Mouse (Mus musculus) granulocyte monocyte progenitor cell, adult 5-6 weeks (primary cell): ENCODE measurements around the gene Pih1d2. TPM values are rescaled to one million over a fixed set of nuclear protein-coding genes. Genes with fewer than 3 reads are reported as not detected.

Source experiments
- ATAC-seq: replicated peaks from 2 replicates; pipeline ENCODE4 v1.8.0; 2016; ENCODE audit warnings: mild to moderate bottlenecking, moderate TSS enrichment, inconsistent platforms; ENCODE audit not compliant: poor library complexity, severe bottlenecking
- total RNA-seq, 2 experiments: library from RNA; stranded (forward) in 1 of 2; stranded (reverse) in 1 of 2; fragments of 200-712, 200-1000 nt in 1 of 2; fragments of >200 nt in 1 of 2; fragmentation: Nextera tagmentation in 1 of 2; gene quantifications; 2 replicates each; pipeline ENCODE4 v1.2.3; 2014 to 2017

Pih1d2 gene
- total RNA-seq (2014; fragmentation: Nextera tagmentation) (0.41 and 1.5 TPM in 2 replicates), total RNA-seq (2017) (0.41 and 7.5 TPM in 2 replicates)

DNA sequence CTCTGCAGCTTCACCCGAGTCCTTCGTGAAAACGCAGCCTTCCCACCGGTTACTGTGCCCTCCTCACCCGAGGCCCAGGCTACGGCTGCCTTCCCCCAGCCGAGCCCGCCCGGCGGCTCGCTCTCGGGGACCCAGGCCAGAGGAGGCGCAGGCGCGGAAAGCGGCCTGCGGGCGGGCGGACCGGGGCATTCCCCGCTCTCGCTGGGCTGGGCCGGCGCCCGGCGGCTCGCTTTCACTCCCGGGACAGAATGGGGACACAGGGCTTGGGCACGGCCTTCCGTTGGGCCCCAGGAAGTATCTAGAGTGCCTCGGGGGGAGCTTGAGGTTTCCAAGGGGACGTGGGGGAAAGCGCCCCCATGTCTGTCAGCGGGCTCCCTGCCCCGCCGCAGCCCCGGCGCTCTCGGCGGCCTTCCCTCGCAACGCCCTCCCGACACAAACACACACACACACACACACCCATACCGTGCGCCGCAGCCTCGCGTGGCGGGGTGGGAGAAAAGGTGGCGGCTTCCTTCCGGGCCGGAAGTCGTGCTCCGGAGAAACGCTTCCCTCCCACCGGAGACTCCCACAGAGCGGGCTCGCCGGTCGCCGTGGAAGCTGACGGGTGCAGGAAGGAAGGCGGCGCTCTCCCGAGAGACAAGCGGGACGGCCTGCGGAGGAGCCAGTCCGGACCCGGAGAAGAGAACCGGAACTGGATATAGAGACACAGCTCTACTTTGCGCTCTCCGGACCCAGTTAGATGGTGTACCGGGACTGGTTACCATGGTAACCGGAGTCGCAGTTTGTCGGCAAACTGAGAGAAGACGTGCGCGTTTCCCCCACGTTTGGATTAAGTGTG is at the start of gene Pih1d2, which contains the start of gene Nkapd1:
Gene Pih1d2 (plus strand): TSS at position 556 of the 838 bp plus-strand sequence.
Gene Nkapd1 (minus strand): TSS at position 699 of the 838 bp plus-strand sequence.
- ATAC-seq, result peak; percentile 93

DNA sequence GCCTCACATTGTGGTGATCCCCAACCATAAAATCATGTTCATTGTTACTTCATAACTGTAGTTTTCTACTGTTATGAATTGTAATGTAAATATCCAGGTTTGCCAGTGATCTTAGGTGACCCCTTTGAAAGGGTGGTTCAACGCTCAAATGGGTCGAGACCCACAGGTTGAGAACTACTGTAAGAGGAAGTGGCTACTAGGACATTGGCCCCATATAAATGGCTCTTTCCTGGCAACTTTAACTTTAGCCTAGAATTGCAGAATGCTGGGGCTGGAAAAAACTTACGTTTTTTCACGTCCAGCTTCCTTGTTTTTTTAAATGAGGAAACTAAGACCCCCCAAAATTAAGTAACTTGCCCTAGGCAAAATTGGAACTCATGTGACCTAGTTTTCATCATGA is 49.7 kb upstream of the Pih1d2 start:
- peak; percentile 95 for ATAC-seq

DNA sequence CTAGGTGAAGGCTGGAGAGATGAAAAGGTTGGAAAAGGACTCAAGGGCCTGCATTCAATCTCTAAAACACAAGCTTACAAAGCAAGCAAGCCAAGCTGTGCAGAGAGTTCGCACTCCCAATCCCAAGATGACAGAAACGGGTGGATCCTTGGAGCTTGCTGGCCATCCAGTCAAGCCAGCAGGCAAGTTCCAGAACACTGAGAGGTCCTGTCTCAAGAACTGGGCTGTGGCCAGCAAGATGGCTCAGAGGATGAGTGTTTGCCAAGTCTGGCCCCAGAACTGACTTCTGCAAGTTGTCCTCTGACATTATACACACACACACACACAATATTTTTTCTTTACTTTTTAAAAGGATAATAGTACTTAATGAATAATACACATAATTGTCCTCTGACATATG is 49.2 kb upstream of the Pih1d2 start:
- ATAC-seq, result no peak

DNA sequence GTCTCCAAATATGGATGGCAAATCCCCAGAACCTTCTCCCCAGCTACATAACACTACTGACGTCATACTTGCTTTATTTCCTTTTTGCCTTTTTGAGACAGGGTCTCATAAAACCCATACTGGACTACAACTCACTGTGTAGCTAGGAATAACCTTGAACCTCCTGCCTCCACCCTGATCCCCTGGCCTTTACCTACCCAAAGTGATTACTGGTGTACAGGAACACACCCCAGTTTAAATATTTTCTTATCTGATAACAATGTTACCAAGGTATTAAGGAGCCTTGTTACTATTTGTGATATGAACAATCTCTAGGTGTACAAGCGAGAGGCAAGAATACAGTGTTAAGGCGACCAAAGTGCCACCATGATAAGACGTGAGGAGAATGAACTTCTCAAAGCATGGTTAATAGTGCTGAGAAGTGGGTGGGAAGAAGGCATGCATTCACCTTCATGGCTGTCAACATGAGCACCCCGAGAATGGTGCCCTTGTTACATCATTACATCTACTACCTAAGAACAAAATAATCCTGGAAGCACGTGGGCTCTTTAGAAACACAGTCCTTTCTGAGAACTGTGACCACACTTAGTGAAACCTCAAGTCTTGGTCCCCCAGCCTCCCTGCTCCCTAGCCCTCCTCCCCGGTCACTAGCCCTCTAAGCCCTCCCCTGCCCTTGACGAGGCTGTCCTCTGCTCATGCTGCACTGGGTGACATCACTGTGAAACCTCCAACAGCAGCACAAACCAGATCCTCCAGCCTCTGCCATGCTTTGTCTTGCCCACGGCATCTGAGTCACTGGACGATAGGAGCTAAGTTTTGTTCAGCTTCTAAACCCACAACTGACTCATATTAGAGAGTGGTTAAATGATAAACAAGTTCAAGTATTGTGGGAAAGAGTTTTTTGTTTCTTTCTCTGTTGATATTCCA is 47.3 kb upstream of the Pih1d2 start:
- ATAC-seq, result no peak

DNA sequence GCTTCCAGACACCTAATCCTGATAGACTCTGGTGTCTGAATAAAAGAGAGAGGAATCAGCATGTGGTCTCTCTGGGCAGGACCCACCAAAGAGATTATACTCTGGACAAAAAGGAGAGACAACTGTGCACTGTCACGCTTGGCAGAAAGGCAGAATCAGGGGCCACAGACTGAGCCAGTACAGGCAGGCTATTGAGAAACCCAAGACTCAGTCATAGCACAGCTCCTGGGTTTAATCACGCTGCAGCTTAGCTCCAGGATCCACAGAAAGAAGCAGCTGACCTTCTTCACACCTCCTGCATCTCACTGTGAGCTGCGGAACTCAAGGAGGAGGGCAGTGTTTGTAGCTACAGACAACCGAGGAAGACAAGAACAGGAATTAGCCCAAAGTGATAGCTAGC is 36.8 kb upstream of the Pih1d2 start:
- ATAC-seq, result no peak

DNA sequence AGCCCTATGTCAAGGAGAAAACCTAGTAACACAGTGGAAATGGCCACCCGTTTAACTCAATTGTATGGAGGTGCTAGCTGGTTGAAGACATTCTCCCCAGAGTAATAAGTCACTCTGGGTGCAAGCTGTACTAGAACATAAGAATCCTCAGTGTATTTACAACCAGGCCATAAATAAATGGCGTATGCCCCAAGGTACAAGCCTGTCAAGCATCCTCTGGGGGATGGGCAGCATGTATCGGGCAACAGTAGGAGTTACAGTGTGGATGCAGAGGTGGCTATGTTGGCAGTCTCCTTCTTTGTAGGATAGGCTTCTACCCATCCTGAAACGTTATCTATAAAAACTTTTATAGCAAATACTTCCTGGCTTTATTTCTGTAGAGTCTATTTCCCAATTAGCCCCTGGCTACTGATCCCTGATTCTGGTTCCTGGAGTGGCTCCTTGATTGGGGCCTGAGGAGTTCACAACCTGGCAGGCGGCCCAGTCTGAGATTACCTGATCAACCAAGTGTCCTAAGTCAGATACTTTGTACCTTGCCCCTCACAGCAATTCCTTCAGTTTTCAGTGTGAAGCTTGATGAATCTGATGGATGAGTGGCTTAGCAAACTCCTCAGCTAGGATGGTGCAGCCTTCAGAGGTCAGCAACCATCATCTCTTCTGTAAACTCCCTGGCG is 31.8 kb upstream of the Pih1d2 start:
- ATAC-seq, result no peak

DNA sequence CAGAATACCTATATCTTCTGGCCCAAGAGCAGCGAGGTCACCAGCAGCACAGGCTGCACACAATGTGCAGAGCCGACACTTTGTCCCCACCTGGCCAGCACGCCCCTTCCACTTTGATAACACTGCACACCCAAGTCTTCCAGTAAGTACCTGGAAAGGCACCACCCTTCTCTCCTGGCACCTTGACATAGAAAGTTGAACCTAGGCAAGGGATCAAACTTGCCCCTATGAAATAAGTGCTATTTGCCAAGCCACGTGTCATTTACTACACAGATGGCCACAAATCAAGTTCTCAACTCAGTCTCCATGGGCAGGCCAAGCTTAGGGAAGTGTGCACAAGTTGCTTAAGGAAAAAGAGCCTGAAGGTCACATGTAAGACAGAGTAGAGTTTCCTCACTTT is 30.2 kb upstream of the Pih1d2 start:
- no peak for ATAC-seq

DNA sequence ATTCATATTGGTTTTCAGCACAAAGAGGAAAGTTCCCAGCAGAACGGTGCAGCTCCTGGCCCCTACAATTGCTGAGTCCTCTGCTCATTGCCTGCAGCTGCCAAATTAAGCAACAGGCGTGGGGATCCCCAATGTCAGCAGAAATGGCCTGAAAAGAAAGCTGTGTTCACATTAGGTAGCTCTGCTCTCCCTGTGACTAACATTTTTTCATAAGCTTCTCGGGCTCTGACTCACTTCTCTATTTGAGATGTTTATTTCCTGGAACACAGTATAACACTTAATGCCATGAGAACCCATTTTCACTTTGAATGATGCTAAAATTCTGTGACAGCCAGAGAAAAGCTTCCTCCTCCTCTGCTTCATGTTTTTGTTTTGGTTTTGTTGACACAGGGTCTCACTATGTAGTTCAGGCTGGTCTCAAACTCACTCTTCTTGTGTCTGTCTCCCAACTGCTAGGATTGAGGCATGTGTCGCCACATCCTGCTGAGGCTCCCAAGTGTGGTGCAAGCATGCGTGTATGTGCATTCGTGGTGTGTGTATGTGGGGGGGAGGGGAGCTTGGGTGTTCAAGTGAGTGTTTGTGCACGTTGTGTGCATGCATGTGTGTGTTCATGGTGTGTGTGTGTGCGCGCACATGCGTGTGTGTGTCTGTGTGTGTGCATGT is 26.1 kb upstream of the Pih1d2 start:
- peak; percentile 78 for ATAC-seq

DNA sequence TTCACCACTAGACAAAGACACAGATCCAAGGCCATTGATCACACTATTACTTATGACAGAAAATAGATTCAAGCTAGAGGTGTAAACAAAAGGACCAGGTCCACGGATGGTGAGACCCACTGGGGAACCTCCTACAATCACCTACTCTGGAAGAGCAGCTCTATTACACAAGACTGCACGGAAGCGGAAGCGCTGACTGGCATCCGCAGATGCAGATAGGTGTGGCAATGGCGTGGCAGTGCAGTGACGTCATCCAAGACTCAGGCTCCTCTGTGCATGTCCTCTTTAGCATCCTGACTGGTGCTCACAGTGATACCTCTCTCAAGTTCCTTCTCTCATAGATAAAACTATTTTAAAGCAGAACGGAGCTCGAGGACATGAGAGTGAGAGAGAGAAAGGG is 24.2 kb upstream of the Pih1d2 start:
- peak; percentile 79 for ATAC-seq

DNA sequence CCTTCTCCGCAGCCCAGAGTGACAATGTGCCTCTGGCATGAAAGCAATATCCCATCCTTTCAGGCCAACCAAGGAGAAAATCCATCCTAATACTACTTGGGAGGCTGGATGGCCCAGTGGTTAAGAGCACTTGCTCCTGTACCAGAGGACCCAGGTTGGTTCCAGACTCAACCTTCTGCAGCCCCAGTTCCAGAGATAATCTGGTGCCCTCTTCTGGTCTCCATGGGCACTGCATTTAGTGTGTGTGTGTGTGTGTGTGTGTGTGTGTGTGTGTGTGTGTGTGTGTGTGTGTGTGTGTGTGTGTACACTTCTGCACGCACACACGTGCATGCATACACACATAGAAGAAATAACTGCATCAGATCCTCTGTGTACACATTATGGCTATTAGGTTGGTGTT is 23.6 kb upstream of the Pih1d2 start:
- peak; percentile 51 for ATAC-seq

DNA sequence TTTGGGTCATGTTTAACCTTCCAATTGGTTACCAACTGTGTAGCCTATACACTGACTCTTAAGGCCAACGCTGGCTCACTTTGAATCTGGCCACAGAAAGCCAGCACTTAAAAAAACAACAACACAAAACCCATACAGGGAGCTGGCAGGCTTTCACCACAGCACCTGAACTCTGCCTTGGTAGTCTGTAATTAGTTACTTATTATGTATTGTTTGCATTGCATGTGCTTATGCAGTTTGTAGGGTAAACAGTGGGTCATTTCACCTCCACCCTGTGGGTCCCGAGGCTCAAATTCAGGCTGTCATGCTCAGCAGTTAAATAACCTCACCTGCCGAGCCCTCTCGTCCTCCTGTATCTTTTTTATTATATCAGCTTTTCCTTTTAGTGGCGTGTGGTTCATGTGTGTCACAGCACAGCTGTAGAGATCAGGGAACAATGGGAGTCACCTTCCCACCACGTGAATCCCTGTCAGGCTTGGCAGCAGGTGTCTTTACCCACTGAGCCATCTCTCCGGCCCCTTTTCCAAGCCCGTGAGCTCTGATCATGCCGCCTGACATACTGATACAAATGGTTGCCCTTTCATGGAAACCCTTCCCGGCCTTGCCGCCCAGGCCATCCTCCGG is 22.2 kb upstream of the Pih1d2 start:
- no peak for ATAC-seq

DNA sequence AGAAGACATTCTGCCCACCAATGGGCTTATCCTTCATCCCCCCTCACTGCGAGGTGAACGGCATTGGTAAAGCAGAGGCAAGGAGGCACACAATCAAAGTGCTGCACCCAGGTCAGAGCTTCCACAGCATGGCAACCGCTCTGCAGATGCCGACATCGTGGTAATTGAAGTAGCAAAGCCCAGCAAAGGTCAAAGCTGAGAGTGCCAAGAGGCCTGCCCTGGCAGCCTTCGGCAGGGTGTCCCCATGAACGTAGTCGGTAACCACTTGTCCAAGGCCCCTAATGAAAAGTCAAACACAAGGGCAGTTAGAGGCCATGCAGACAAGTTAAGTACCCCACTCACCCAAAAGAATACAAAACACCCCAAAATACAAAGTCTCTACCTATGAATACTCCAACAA is 20.1 kb upstream of the Pih1d2 start:
- no peak for ATAC-seq

DNA sequence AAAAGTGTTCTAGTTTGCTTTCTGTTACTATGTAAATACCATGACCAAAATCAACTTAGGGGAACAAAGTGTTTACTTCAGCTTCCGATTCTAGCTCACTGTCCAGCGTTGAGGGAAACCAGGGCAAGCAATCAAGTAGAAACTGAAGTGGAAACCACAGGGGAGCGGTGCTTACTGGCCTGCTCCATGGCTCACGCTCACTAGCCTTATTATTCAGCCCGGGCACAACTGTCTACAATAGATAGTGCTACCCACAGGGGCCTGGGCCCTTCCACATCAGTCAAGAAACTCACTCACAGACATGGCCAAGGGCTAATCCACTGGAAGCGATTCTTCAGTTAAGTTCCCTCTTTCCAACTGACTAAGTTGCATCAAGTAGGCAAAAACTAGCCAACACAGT is 15.6 kb upstream of the Pih1d2 start:
- ATAC-seq, result no peak

DNA sequence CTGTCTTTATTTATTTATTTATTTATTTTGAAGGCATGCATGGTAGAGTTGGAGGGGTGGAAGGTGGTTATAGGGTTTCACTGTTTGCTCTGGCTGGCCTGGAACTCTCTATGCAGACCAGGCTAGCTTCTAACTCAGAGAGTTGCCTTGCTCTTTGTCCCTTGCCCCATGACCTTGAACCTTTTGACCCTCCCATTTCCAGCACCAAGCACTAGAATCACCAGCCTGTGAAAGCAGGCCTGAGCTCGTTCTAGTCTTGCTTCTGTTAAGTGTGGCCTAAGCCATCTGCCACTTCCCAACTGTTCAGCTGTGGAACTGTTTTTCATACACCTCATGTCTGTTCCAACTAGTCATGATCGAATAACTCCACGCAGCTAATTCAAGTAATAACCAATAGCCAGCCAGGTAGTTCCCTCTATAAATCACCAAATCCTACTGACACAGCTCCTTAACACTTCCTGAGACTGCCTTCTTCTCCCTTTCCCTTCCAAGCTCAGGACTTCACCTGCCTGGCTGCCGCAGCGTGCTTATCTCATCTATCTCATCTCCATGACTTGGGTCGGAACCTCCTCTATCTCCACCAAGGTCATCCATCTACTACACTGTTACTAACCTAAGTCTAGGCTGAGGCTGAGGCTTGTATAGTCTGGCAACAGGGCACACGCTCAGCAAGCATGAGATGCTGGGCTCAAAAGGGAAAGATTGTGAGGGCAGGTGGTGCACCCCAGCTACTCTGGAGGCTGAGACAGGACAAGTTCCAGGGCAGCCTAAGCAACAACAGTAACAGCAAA is 14.9 kb upstream of the Pih1d2 start:
- ATAC-seq, result no peak

DNA sequence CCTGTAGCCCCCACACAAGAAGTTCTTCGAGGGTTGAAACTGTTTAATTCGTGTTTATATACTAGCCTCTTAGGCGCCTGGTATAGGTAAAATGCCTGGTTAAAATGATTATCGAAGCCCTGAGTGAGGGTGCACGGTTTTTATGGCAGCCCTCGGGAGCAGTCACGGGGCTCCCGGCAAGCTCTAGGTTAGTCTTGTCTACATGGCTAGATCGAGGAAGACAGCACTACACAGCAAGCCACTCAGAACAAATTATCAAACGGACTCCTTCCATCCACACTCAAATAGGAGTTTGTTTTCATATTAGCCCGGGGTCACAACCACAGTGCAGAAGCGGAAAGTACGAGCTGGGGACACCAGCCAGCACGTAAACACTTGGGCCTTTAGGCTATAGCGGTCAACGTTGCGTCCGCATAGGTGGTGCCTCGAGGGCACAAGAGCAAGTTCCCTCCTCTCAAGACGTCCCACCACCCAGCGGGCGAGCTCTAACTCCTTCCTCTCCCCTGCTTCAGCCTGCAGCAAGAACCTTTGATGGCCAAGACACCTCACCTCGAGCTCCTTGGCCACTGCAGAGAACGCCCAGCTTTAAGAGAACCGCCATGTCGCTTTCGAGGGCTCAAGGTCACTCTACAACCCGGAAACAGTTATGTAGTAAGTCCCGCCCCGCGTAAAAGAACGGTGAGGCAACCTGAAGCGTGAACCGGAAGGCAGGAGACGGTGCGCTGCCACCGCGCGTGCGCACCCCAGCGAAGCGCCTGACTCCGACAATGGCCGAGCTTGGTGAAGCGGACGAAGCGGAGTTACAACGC is 13.7 kb upstream of the Pih1d2 start, which contains the start of the genes Sdhd and Timm8b:
Gene Sdhd (minus strand): TSS at position 624 of the 809 bp plus-strand sequence.
Gene Timm8b (plus strand): TSS at position 722 of the 809 bp plus-strand sequence.
- ATAC-seq, result peak; percentile 95

DNA sequence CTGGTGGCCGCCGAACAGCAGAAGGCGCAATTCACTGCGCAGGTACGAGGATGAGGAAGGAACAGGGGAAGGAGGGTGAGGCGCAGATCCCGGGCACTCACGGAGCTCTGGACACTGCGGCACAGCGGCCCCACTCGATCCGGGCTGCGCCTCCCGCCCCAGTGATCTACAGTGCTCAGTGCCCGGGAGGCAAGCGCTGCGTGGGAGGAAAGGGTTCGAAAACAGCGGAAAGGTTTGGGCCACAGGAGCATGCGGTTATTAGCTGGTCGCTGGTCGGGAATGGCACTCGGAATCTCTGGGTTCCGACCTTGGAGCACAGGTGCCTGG is 13.2 kb upstream of the Pih1d2 start:
- ATAC-seq, result no peak

DNA sequence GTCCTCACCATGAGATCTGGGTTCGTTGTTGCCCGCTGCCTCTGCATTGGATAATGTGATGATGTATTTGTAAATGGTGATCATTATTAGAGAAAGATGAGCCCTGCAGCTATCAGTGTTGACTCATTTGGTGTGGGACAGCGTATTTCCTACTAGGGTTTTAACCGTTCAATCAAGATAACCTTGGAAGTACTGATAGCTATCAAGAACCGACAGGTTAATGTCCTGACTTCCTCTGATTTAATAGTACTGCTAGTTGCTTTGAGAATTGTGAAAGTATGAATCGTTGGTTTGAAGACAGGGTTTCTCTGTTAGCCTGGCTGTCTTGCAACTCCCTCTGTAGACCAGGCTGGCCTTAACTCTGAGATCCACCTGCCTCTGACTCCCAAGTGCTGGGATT is 12.8 kb upstream of the Pih1d2 start:
- no peak for ATAC-seq

DNA sequence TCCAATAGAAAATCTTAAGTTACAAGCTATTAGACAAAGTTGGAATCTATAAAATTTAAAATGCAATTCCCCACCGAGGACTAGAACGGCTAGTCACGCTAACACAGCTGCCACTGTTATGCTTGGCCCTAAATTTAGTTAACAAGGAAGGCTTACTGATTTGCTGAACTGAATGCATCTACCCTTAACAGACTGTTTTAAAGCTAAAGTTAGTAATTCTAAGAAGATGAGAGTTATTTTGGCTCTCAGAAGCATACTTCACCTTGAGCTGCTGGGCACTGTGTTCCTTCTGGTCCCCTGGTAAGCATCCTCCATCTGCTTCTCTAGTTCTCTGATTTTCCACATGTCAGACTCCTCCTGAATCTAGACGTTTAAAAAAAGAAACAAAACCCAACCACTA is 5.0 kb upstream of the Pih1d2 start:
- ATAC-seq, result no peak
